Mouse (Mus musculus): ENCODE measurements around the gene March1.

DNA sequence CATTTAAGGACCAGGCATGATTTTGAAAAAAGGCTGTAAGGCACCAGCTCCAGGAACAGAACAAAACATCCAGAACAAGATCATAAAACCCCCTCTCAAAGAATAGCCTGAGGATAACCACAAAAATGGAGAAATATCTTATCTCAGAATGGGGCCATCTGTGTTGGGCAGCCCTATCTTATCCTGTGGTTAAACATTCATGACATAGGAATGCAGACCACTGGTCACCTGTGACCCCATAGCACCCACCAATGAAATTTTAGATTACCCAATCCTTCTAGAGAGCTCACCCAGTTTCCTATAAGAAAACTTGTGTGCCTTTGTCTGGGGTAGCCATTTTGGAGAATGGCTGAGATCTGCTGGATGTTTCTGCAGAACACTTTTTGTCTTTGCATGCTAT is 902.9 kb downstream of the March1 start:
- TF ChIP-seq CTCF (IDR thresholded peaks at IDR 0.05; ENCODE audit: borderline replicate concordance, insufficient read depth, low read depth, low read length) (no peak), POLR2A (IDR thresholded peaks at IDR 0.05; ENCODE audit: borderline replicate concordance, insufficient read depth, low read length) (no peak)

All from cerebellum, adult 2 months (tissue).